Mouse (Mus musculus) kidney, embryonic 14.5 days (tissue): Measurements from ENCODE around the gene Pdzd3. TPM values are rescaled to one million over a fixed set of nuclear protein-coding genes. Genes with fewer than 3 reads are reported as not detected.

Experiments
- ATAC-seq: fragments of 200-750 bp; cut with Nextera tagmentation; 2 replicates; pipeline ENCODE4 v1.8.0; 2017; ENCODE audit warnings: moderate number of reproducible peaks, mild to moderate bottlenecking, moderate TSS enrichment, moderate library complexity; ENCODE audit not compliant: low FRiP score, low TSS enrichment
- H3K27ac ChIP-seq: fragments of 300-500 bp; sonication (generic); 2 replicates; pipeline ENCODE4 v1.5.1; 2014; ENCODE audit warnings: low read depth, mild to moderate bottlenecking, low read length, moderate library complexity, mixed read lengths
- H3K27me3 ChIP-seq: fragments of 300-500 bp; sonication (generic); 2 replicates; pipeline ENCODE4 v1.6.1; 2014; ENCODE audit warnings: mild to moderate bottlenecking, low read length; ENCODE audit not compliant: control insufficient read depth, insufficient read depth
- H3K36me3 ChIP-seq: fragments of 300-500 bp; sonication (generic); 2 replicates; pipeline ENCODE4 v1.6.1; 2014; ENCODE audit warnings: low read length, mixed read lengths; ENCODE audit not compliant: control insufficient read depth, insufficient read depth
- H3K4me1 ChIP-seq: fragments of 300-500 bp; sonication (generic); 2 replicates; pipeline ENCODE4 v1.6.1; 2014; ENCODE audit warnings: low read length, mixed read lengths; ENCODE audit not compliant: control insufficient read depth, insufficient read depth
- H3K4me2 ChIP-seq: fragments of 300-500 bp; sonication (generic); replicated peaks from 2 replicates; pipeline ENCODE4 v1.6.1; 2014; ENCODE audit warnings: low read depth, mild to moderate bottlenecking, low read length
- H3K4me3 ChIP-seq: fragments of 300-500 bp; sonication (generic); 2 replicates; pipeline ENCODE4 v1.5.1; 2014; ENCODE audit warnings: mild to moderate bottlenecking, low read length
- H3K9ac ChIP-seq: fragments of 300-500 bp; sonication (generic); 2 replicates; pipeline ENCODE4 v1.6.1; 2014; ENCODE audit warnings: low read depth, mild to moderate bottlenecking, low read length, moderate library complexity
- H3K9me3 ChIP-seq: fragments of 300-500 bp; sonication (generic); 2 replicates; pipeline ENCODE4 v1.6.1; 2016; ENCODE audit warnings: low read length; ENCODE audit not compliant: control insufficient read depth
- WGBS: fragments of 180-500 bp; shearing (Covaris S2); extraction: QIAGEN DNeasy Blood & Tissue Kit; methylation state at CpG from one replicate; pipeline ENCODE4 v1.1.7; 2014; 5-methylcytosine and 5-hydroxymethylcytosine counted together
- polyA plus RNA-seq: library from polyadenylated mRNA; unstranded; fragments of >200 nt; fragmentation: Nextera tagmentation; extraction: Ambion mirVana; gene quantifications from 2 replicates; pipeline ENCODE4 v1.2.1, GENCODE M21; 2014

Gene Pdzd3
- polyA plus RNA-seq, 1 experiment from 2014 or later = 4.2 TPM

DNA sequence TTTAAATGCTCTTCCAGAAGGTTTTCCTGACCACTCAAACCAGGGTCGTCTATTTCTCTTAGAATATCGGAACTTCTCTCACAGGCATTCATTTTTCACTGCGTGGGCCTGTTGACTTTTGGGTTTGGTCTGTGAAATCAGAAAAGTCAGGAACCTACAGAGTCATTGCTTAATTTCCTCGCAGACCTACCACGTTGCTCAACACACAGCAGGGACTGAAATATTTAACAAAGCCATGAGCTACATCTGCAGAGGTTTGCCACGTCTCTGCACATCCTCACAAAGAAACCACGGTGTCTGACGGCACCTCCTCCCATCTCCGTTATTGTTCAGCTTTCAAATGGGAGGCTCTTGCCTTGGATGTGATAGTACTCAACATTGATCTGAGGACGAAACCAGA lies 7.7 kb upstream of the Pdzd3 start:
- H3K36me3 ChIP-seq = no peaks in the 10 kb centered on the region
- H3K27ac ChIP-seq = no peak overlapping the region
- H3K9ac ChIP-seq = no peak overlapping the region
- H3K4me2 ChIP-seq = no peak overlapping the region
- H3K4me1 ChIP-seq = peaks cover 6% of the 10 kb centered on the region; the same call in 1 of the 2 replicates
- no peak overlapping the region for H3K4me3 ChIP-seq
- ATAC-seq = no peak
- H3K9me3 ChIP-seq = no peaks in the 10 kb centered on the region
- 86% methylated on average over 10 of the region's 10 CpGs for WGBS
- no peaks in the 10 kb centered on the region for H3K27me3 ChIP-seq

DNA sequence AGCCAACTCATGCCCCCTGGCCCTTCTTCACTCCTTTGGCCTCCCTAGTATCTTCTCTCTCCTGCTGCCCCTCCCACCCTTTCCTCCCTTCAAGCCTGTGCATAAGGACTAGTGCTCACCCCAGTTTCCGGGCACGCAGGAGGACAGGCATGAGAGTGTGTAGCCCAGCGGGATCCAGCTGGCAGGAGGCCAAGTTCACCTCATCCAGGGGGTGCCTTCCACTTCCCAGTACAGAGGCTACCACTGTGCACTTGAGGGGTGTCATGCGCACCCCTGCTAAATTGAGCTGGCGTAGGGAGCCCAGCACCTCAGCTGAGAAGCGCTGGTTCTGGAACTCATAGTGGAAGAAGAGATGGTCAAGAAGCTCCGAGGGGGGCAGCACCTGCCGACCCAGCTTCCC lies 4.9 kb upstream of the Pdzd3 start:
- WGBS = 89% methylated on average over 8 of the region's 8 CpGs
- no peak overlapping the region for H3K9ac ChIP-seq
- H3K36me3 ChIP-seq = no peaks in the 10 kb centered on the region
- no peaks in the 10 kb centered on the region for H3K9me3 ChIP-seq
- no peak for ATAC-seq
- H3K27ac ChIP-seq = no peak overlapping the region
- H3K4me3 ChIP-seq = no peak overlapping the region
- no peak overlapping the region for H3K4me2 ChIP-seq
- H3K27me3 ChIP-seq = no peaks in the 10 kb centered on the region; the same call in 1 of the 2 replicates
- peaks cover 6% of the 10 kb centered on the region; the same call in 1 of the 2 replicates for H3K4me1 ChIP-seq

GRCm38 (mm10) chr9:44255136-44255521 lies 3.9 kb upstream of the Pdzd3 start:
- WGBS = 76% methylated on average over 6 of the region's 6 CpGs
- Histone ChIP-seq H3K9ac (no peak overlapping the region), H3K27me3 (no peaks in the 10 kb centered on the region; the same call in 1 of the 2 replicates), H3K36me3 (no peaks in the 10 kb centered on the region), H3K4me1 (peaks cover 13% of the 10 kb centered on the region), H3K9me3 (no peaks in the 10 kb centered on the region), H3K4me3 (no peak overlapping the region), H3K27ac (no peak overlapping the region), H3K4me2 (no peak overlapping the region)
- ATAC-seq = no peak

DNA sequence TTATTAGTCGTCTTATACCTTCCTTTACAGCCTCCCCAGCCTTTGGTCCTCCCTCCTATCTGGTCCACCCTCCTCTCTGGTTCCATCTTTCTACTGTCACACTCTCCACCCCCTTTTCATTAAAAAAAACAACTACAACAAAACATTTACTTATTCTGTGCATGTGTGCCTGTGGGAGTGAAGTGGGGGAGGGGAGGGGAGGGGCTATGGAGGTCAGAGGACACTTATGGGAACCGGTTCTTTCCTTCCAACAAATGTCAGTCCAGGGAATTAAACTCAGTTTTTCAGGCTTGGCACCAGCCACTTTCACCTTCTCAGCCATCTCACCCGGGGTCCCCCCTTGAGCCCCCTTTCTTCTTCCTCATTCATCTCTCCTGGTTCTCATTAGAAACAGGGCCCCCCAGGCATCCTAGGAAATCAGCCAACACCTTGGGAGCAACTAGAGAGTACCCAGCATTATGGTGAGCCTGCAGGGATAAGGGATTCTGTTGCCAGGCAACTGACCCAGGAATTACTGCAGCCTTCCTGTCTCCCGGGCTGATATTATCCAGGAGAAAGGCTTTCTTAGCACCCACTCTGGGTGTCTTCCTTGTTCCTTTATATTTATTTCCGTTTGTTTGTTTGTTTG lies 3.4 kb upstream of the Pdzd3 start:
- H3K4me3 ChIP-seq = no peak overlapping the region
- no peak for ATAC-seq

DNA sequence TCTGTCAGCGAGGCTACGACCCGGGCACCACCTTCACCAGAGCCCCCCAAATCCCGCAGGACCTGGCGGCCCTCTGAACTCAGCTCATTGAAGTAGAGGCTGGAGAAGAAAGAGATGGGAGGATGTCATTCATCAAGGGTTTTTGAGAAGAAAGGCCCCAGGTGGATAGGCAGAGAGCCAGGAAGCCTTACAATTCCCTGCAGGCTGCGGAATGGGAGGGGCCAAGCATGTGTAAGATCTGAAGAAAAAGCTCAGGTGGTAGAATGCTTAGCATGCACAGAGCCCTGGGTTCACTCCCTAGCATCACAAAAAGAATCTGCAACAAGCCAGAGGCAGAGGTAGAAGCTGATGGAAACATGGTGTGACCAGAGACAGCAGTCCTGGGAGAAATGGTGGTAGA lies 2.2 kb upstream of the Pdzd3 start:
- Histone ChIP-seq H3K4me1 (peaks cover 19% of the 10 kb centered on the region), H3K9me3 (no peaks in the 10 kb centered on the region), H3K36me3 (no peaks in the 10 kb centered on the region), H3K4me2 (no peak overlapping the region), H3K27ac (no peak overlapping the region), H3K9ac (no peak overlapping the region), H3K4me3 (no peak overlapping the region), H3K27me3 (no peaks in the 10 kb centered on the region; the same call in 1 of the 2 replicates)
- WGBS = 64% methylated on average over 6 of the region's 6 CpGs
- ATAC-seq = no peak

More for the DNA sequence above, 3.4 kb upstream of the Pdzd3 start:
- Histone ChIP-seq H3K4me1 (peaks cover 18% of the 10 kb centered on the region), H3K36me3 (no peaks in the 10 kb centered on the region), H3K27ac (no peak overlapping the region), H3K9ac (no peak overlapping the region), H3K9me3 (no peaks in the 10 kb centered on the region), H3K27me3 (no peaks in the 10 kb centered on the region; the same call in 1 of the 2 replicates), H3K4me2 (no peak overlapping the region)
- 14% methylated on average over 5 of the region's 5 CpGs for WGBS

DNA sequence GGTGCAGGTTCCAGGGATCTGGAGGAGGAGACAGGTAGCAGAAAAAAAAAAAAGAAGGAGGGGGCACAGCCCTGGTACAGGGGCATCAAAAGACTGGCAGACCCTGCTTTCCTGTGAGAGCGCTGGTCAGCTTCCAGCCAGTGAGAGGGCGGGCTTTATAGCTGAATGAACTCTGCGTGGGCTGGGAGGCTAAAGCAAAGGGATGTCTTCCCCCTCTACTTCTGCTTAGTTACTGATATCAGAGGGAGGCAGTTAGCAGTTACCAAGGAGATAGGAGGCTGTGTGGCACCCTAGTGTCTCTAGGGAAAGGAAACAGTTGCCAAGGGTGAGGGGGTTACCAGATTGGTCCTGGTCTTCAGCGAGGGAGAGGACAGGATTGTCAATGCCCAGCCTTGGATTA lies 826 bp downstream of the Pdzd3 start:
- H3K4me2 ChIP-seq = no peak overlapping the region
- H3K4me3 ChIP-seq = no peak overlapping the region
- no peaks in the 10 kb centered on the region for H3K36me3 ChIP-seq
- H3K27me3 ChIP-seq = no peaks in the 10 kb centered on the region; the same call in 1 of the 2 replicates
- H3K9ac ChIP-seq = no peak overlapping the region
- H3K4me1 ChIP-seq = peaks cover 19% of the 10 kb centered on the region
- ATAC-seq = 0 out of 2 replicates have a peak, but pooled peaks have one; percentile 21
- H3K9me3 ChIP-seq = no peaks in the 10 kb centered on the region
- no peak overlapping the region for H3K27ac ChIP-seq
- 46% methylated on average over 4 of the region's 4 CpGs for WGBS

DNA sequence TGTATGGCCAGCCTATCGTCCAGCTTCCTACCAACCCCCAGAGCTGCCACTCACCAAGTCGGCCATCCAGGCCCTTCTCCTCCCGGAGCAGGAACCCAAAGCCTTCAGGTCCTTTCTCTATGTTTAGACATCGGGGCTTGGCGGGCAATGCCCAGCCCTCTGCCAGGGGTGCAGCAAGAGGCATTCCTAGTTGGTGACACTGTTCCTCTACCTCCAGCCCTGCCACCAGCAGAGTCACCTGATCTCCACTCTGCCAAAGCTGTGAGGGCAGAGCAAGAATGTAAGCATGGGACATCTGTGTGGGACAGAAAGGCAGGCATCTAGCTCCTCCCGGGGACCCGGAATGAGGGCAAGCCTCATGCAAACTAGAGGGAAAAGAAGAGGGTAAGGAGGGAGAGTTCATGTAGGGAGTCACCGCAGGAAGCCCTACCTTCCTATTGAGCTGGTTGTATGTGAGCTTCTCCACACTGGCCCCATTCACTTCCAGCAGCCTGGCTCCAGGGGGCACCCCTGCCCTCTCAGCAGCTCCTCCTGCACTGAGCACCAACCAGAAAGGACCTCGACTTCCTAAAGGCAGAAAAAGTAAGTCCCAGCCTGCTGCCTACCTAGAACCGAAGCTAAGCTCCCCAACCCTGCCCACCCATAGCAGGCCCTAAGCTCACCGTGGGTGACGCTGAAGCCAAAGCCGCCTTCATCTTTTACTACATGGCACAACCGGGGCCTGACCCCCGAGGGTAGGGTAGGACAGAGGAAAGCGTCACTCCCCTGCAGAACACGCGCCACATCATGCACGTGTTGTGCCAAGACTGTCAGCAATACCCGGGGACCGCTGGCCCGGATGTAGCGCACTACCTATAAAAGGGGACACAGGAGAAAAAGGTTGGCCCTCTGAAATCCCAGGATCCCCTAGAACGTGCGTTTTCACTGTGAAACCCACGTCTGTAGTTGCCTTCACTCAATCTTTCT lies 1.8 kb downstream of the Pdzd3 start:
- ATAC-seq = peak; percentile 84
- WGBS = 50% methylated on average over 26 of the region's 26 CpGs

DNA sequence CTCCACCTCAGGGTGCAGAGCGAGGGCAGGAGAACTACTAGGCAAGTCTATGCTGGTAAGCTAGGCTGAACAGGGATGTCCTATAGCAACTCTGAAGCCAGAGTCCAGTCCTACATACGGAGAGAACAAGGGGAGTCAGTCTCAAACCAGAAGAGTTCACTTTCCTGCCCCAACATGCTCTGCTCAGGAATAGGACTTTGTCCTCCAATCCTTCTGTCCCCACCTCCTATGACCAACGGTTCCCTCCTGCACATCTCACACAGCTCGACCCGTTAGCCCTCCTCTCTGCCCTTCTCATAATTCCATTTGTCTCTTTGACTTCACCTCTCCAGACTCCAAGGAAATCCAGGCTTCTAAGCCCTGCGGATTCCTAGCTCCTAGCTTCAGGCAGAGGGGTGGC lies 3.4 kb downstream of the Pdzd3 start:
- no peak overlapping the region for H3K4me2 ChIP-seq
- H3K9ac ChIP-seq = no peak overlapping the region
- ATAC-seq = no peak
- H3K27ac ChIP-seq = no peak overlapping the region
- no peaks in the 10 kb centered on the region for H3K36me3 ChIP-seq
- 83% methylated on average over 6 of the region's 6 CpGs for WGBS
- peaks cover 12% of the 10 kb centered on the region for H3K4me1 ChIP-seq
- H3K27me3 ChIP-seq = no peaks in the 10 kb centered on the region; the same call in 1 of the 2 replicates
- no peak overlapping the region for H3K4me3 ChIP-seq
- no peaks in the 10 kb centered on the region for H3K9me3 ChIP-seq

More for the DNA sequence above, 1.8 kb downstream of the Pdzd3 start:
- Histone ChIP-seq H3K4me2 (no peak overlapping the region), H3K27ac (no peak overlapping the region), H3K9ac (no peak overlapping the region), H3K36me3 (no peaks in the 10 kb centered on the region), H3K27me3 (no peaks in the 10 kb centered on the region; the same call in 1 of the 2 replicates), H3K4me3 (no peak overlapping the region), H3K4me1 (peaks cover 17% of the 10 kb centered on the region), H3K9me3 (no peaks in the 10 kb centered on the region)

DNA sequence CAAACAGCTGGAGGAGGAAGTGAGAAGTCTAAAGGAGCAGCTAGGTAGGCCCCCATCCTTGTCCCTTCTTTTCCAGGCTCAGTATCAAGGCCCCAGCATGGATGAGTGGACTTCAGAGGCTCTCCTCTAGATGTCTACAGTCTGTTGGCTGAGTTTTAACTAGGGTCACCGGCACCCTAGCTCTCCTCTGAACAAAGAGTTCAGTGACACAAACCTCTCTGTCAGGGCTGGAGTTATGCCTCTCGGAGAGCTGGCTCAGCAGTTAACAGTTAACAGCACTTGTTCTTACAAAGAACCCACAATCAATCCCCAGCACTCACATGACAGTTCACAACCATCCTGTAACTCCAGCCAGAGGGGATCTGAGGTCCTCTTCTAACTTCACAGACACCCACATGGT lies 7.7 kb downstream of the Pdzd3 start:
- no peak overlapping the region for H3K4me2 ChIP-seq
- no peaks in the 10 kb centered on the region for H3K4me1 ChIP-seq
- ATAC-seq = no peak
- WGBS = 25% methylated on average over 2 of the region's 2 CpGs
- no peak overlapping the region for H3K9ac ChIP-seq
- H3K27me3 ChIP-seq = no peaks in the 10 kb centered on the region
- no peaks in the 10 kb centered on the region for H3K36me3 ChIP-seq
- no peaks in the 10 kb centered on the region for H3K9me3 ChIP-seq
- H3K27ac ChIP-seq = no peak overlapping the region
- no peak overlapping the region for H3K4me3 ChIP-seq
